Mouse (Mus musculus): ENCODE results near the gene Gm9964. TPM values are rescaled to one million over a fixed set of nuclear protein-coding genes. Genes with fewer than 3 reads are reported as not detected.

Gene Gm9964
- total and polyA plus RNA-seq, 2 experiments = not detected

DNA sequence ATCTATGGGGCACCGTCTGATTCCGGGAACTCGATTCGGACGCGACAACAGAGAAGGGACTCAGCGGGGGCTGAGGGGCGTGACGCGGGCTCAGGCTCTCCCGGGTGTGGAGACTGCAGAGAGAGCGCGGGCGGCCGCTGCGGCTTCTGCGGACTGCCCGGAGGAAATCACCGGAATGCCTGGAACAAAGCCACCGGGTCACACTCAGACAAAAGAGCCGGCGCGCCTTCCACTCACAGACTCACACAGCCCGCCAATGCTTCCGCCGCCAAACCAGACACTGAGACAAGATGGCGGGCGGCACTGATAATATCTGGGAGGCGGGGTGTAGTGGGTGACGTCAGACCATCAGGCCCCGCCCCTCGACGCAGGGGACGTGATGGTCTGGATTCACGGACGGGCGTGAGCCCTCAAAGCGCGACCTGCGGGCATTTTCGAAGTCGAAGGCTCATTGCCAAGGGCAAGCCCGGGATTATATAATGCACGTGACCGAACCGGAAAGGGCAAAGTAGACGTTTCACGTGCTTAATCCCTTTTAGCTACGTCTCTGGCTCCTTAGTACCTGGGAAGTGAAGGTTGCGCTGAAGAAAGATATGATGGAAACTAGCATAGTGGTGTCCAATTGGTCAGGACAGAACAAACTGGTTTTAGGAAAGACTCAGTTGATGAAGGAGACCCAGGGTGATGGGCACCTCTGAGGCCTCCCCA is 42.2 kb downstream of the Gm9964 start, which contains the start of gene Wsb1:
TSS of gene Wsb1 (minus strand) at position 281 of the 708 bp plus-strand sequence.
- H3K36me3 ChIP-seq (ENCODE audit: control insufficient read depth, insufficient read depth, low read length) = peaks cover 14% of the 10 kb centered on the region
- 1% methylated on average over 50 of the region's 50 CpGs for WGBS
- peak within 1 kb of the TSS; percentile 89 for H3K4me3 ChIP-seq (ENCODE audit: insufficient read depth, low read depth, low read length)
- TF ChIP-seq CTCF (IDR thresholded peaks at IDR 0.05; ENCODE audit: low read depth, low read length) = no peak
- peak; percentile 96 for TF ChIP-seq POLR2A (IDR thresholded peaks at IDR 0.05; ENCODE audit: extremely low read depth, insufficient read depth, low read length)
- H3K4me1 ChIP-seq (ENCODE audit: control insufficient read depth, insufficient read depth, low read length) = peaks cover 9% of the 10 kb centered on the region
- peak within 1 kb of the TSS; percentile 87 for H3K9ac ChIP-seq (ENCODE audit: low read depth, low read length)
- peaks cover 3% of the 10 kb centered on the region; the same call in 1 of the 2 replicates for H3K79me2 ChIP-seq (ENCODE audit: control insufficient read depth, insufficient read depth, low read length)
- peak; percentile 78 for DNase-seq (ENCODE audit: extremely low read depth, low read depth, low spot score)
- H3K27ac ChIP-seq (replicated peaks; ENCODE audit: insufficient read depth, low read depth, low read length) = peak within 1 kb of the TSS; percentile 72
- no peaks in the 10 kb centered on the region for H3K27me3 ChIP-seq (ENCODE audit: control insufficient read depth, insufficient read depth, low read length)

DNA sequence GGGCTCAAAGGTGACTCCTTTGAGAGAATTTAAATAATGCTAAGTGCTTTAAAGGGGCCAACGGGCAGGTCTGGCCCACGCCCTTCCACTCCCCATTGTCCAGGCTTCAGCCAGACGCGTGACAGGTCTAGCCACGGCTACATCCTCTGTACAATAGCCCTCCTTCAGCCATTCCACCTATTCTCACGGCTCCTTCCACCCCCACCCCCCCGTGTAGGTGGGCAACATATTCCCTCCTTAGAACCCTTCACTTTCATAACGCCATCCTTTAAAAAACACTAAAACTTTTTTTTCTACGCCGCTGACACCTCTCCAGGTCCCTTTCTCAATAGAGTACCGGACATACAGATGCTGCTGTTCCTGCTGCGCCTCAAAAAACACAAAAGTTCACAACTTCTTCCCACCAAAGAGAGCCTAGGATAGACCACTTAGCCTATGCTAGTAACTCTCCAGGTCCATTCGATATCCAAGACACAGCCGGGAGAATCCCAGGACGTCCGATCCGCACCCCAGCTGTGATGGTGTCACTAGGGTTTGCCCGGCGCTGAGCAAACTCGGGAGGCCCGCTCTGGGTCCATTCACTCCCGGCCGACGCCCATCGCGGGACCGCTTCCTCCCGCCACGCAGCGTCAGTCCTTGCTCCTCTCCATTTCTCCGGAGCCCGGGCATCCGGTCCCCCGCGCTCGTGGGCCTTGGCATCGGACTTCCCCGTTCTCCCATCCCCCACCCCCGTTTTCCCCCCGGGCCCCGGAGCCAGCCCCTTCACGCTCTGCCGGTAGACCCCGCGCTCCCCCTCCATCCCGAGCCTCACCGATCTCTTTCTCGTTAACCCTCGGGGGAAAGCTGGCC is 42.9 kb downstream of the Gm9964 start:
- TF ChIP-seq POLR2A (IDR thresholded peaks at IDR 0.05; ENCODE audit: extremely low read depth, insufficient read depth, low read length) = no peak
- TF ChIP-seq CTCF (IDR thresholded peaks at IDR 0.05; ENCODE audit: low read depth, low read length) = no peak
- H3K79me2 ChIP-seq (ENCODE audit: control insufficient read depth, insufficient read depth, low read length) = peaks cover 3% of the 10 kb centered on the region; the same call in 1 of the 2 replicates
- H3K9ac ChIP-seq (ENCODE audit: low read depth, low read length) = peak overlapping the region; percentile 87
- DNase-seq (ENCODE audit: extremely low read depth, low read depth, low spot score) = no peak
- no peaks in the 10 kb centered on the region for H3K27me3 ChIP-seq (ENCODE audit: control insufficient read depth, insufficient read depth, low read length)
- peaks cover 18% of the 10 kb centered on the region for H3K36me3 ChIP-seq (ENCODE audit: control insufficient read depth, insufficient read depth, low read length)
- WGBS = 2% methylated on average over 49 of the region's 49 CpGs
- peak overlapping the region; percentile 89 for H3K4me3 ChIP-seq (ENCODE audit: insufficient read depth, low read depth, low read length)
- H3K4me1 ChIP-seq (ENCODE audit: control insufficient read depth, insufficient read depth, low read length) = peaks cover 9% of the 10 kb centered on the region
- H3K27ac ChIP-seq (replicated peaks; ENCODE audit: insufficient read depth, low read depth, low read length) = peak overlapping the region; percentile 72

DNA sequence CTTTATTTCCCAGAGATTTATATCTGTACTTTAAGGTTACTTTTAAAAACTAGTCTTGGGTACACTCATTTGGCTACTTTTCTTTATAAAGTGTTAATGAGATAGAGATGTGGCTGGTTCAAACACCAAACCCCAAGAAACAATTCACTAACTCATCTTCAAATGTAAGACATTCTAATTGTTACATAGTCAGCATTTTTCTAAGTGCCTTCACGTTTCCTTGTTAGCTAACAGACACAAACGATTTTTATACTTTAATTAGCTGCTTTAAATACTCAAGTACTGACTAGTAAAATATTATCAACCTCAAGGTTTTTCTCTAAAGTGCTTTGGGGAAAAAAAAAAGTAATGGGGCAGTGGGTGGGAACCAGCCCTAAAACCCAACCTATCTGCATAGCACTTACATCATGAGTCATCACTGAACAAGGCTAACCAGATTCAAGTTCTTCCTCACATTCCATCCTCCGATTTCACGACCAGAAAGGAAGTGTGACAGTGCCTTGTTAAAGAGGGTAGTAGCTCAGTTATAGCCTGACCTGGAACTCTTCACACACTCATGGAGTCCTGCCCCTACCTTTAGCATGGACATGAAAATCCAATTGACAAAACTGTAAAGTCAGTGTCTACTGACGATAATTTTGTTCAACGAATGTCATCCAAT is 43.7 kb downstream of the Gm9964 start:
- peak; percentile 42 for DNase-seq (ENCODE audit: extremely low read depth, low read depth, low spot score)
- Histone ChIP-seq H3K27me3 (ENCODE audit: control insufficient read depth, insufficient read depth, low read length) (no peaks in the 10 kb centered on the region), H3K9ac (ENCODE audit: low read depth, low read length) (peak overlapping the region; percentile 87), H3K79me2 (ENCODE audit: control insufficient read depth, insufficient read depth, low read length) (peaks cover 3% of the 10 kb centered on the region; the same call in 1 of the 2 replicates), H3K27ac (replicated peaks; ENCODE audit: insufficient read depth, low read depth, low read length) (no peak overlapping the region), H3K4me1 (ENCODE audit: control insufficient read depth, insufficient read depth, low read length) (peaks cover 9% of the 10 kb centered on the region), H3K4me3 (ENCODE audit: insufficient read depth, low read depth, low read length) (peak overlapping the region; percentile 89), H3K36me3 (ENCODE audit: control insufficient read depth, insufficient read depth, low read length) (peaks cover 22% of the 10 kb centered on the region)
- TF ChIP-seq CTCF (IDR thresholded peaks at IDR 0.05; ENCODE audit: low read depth, low read length) (no peak), POLR2A (IDR thresholded peaks at IDR 0.05; ENCODE audit: extremely low read depth, insufficient read depth, low read length) (no peak)
- 14% methylated on average over 6 of the region's 6 CpGs for WGBS

Other genes with a start within 250 kb of the Gm9964 start
- 0.65 and 1.2 TPM in 2 replicates for gene Ksr1, start 150.5 kb downstream of the Gm9964 start, total RNA-seq (2014; rRNA removed)
- 1.2 and 1.5 TPM in 2 replicates for gene Ksr1, start 150.5 kb downstream of the Gm9964 start, polyA plus RNA-seq (2012; rRNA removed)
- gene Wsb1, start 42.2 kb downstream of the Gm9964 start, total RNA-seq (2014; rRNA removed) = 20.6 and 29.9 TPM in 2 replicates
- gene Wsb1, start 42.2 kb downstream of the Gm9964 start, polyA plus RNA-seq (2012; rRNA removed) = 20.2 and 23.4 TPM in 2 replicates
- 21.1 and 25.0 TPM in 2 replicates for gene Nf1, start 42.8 kb upstream of the Gm9964 start, total RNA-seq (2014; rRNA removed)
- 3.6 and 5.5 TPM in 2 replicates for gene Nf1, start 42.8 kb upstream of the Gm9964 start, polyA plus RNA-seq (2012; rRNA removed)
- gene Omg, start 207.2 kb upstream of the Gm9964 start, total RNA-seq (2014; rRNA removed) = not detected in 2 replicates
- not detected in 2 replicates for gene Omg, start 207.2 kb upstream of the Gm9964 start, polyA plus RNA-seq (2012; rRNA removed)
- 0.54 and 0.65 TPM in 2 replicates for gene Evi2b, start 226.9 kb upstream of the Gm9964 start, total RNA-seq (2014; rRNA removed)
- 1.1 and 2.6 TPM in 2 replicates for gene Evi2b, start 226.9 kb upstream of the Gm9964 start, polyA plus RNA-seq (2012; rRNA removed)
- 0.13 and 0.18 TPM in 2 replicates for gene Evi2, start 233.7 kb upstream of the Gm9964 start, total RNA-seq (2014; rRNA removed)
- gene Evi2, start 233.7 kb upstream of the Gm9964 start, polyA plus RNA-seq (2012; rRNA removed) = 0.04 and 0.23 TPM in 2 replicates
- 2.1 and 2.6 TPM in 2 replicates for gene Evi2a, start 233.7 kb upstream of the Gm9964 start, total RNA-seq (2014; rRNA removed)
- gene Evi2a, start 233.7 kb upstream of the Gm9964 start, polyA plus RNA-seq (2012; rRNA removed) = 0.72 and 1.5 TPM in 2 replicates

All from liver, adult 2 months (tissue).